Mouse (Mus musculus): ENCODE results near the gene Sod2.
"Not testable (repeated sequence)": the region's sequence is repeated elsewhere in the genome, so short reads cannot be mapped to it uniquely, and the experiment has no call there.

Sod2 gene

GRCm38 (mm10) chr17:13013316-13013715 lies 6.7 kb downstream of the Sod2 start:
- peak in 1 of 2 experiments; percentile 41 for DNase-seq

- not testable (repeated sequence) for DNase-seq
Measured at GRCm38 (mm10) chr17:13036627-13037192, 30.1 kb downstream of the Sod2 start.

GRCm38 (mm10) chr17:13043846-13044673 lies 37.4 kb downstream of the Sod2 start:
- peak; percentile 38 to 53 for DNase-seq

- not testable (repeated sequence) for DNase-seq
Measured at GRCm38 (mm10) chr17:13052124-13052813, 45.6 kb downstream of the Sod2 start, which contains the start of gene Gpr31b. TSS of gene Gpr31b (minus strand) at chr17:13052296.

GRCm38 (mm10) chr17:13060804-13061203 lies 54.2 kb downstream of the Sod2 start, which contains the start of gene Tcp10b:
TSS of gene Tcp10b (plus strand) at chr17:13061104.
- DNase-seq, result not testable (repeated sequence)

GRCm38 (mm10) chr17:13062882-13063281 lies 56.2 kb downstream of the Sod2 start:
- DNase-seq, result not testable (repeated sequence)

- DNase-seq, result not testable (repeated sequence)
Measured at GRCm38 (mm10) chr17:13067864-13068385, 61.3 kb downstream of the Sod2 start.

- DNase-seq, result not testable (repeated sequence)
Measured at GRCm38 (mm10) chr17:13069227-13069626, 62.6 kb downstream of the Sod2 start.

Data from kidney, postnatal 4 days (tissue).